Mouse (Mus musculus) heart, embryonic 12.5 days (tissue): ENCODE data around the gene Toe1. TPM values are rescaled to one million over a fixed set of nuclear protein-coding genes. Genes with fewer than 3 reads are reported as not detected.

Experiments used
- ATAC-seq: fragments of 200-750 bp; cut with Nextera tagmentation; 2 replicates; pipeline ENCODE4 v1.8.0; 2017; ENCODE audit warnings: moderate TSS enrichment, moderate library complexity; ENCODE audit not compliant: insufficient number of reproducible peaks, low FRiP score
- H3K27ac ChIP-seq: fragments of 300-500 bp; sonication (generic); 2 replicates; pipeline ENCODE4 v1.5.1; 2016; ENCODE audit warnings: mild to moderate bottlenecking, moderate library complexity; ENCODE audit not compliant: poor library complexity, severe bottlenecking
- H3K27me3 ChIP-seq: fragments of 300-500 bp; sonication (generic); replicated peaks from 2 replicates; pipeline ENCODE4 v1.6.1; 2016; ENCODE audit warnings: mild to moderate bottlenecking, moderate library complexity
- H3K36me3 ChIP-seq: fragments of 300-500 bp; sonication (generic); 2 replicates; pipeline ENCODE4 v1.6.1; 2016; ENCODE audit warnings: mild to moderate bottlenecking, moderate library complexity
- H3K4me1 ChIP-seq: fragments of 300-500 bp; sonication (generic); replicated peaks from 2 replicates; pipeline ENCODE4 v1.6.1; 2016; ENCODE audit warnings: mild to moderate bottlenecking
- H3K4me2 ChIP-seq: fragments of 300-500 bp; sonication (generic); 2 replicates; pipeline ENCODE4 v1.6.1; 2016; ENCODE audit warnings: mild to moderate bottlenecking, moderate library complexity
- H3K4me3 ChIP-seq: fragments of 300-500 bp; sonication (generic); 2 replicates; pipeline ENCODE4 v1.5.1; 2016; ENCODE audit warnings: mild to moderate bottlenecking
- H3K9ac ChIP-seq: fragments of 300-500 bp; sonication (generic); 2 replicates; pipeline ENCODE4 v1.6.1; 2016; ENCODE audit warnings: mild to moderate bottlenecking, moderate library complexity
- H3K9me3 ChIP-seq: fragments of 300-500 bp; sonication (generic); replicated peaks from 2 replicates; pipeline ENCODE4 v1.6.1; 2016; ENCODE audit warnings: mild to moderate bottlenecking, moderate library complexity
- WGBS: fragments of 180-500 bp; shearing (Covaris S2); methylation state at CpG from one replicate; pipeline ENCODE4 v1.1.7; 2016; 5-methylcytosine and 5-hydroxymethylcytosine counted together
- polyA plus RNA-seq: library from polyadenylated mRNA; unstranded; fragments of >200 nt; fragmentation: Nextera tagmentation; extraction: Ambion mirVana; gene quantifications from 2 replicates; pipeline ENCODE4 v1.2.1, GENCODE M21; 2016

The Toe1 gene
- polyA plus RNA-seq, 1 experiment from 2014 or later, result 19.1 TPM

DNA sequence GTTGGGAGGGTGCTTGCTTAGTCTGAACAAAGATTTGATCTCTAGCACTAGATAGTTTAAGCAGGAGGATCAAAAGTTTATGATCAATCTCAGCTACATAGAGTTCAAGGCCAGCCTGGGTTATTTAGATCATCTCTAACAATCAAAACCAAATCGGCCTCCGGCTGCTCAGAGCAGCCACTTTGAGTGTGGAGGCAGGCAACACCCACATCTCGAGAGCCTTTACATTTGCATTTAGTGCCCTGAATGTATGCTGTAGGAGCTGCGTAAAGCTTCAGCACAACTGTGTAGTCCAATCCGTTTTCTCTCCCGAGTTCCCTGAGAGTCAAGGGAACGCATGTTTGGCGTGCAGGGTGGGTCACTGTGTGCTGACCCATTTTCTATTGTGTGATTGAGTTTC is 15.0 kb downstream of the Toe1 start:
- Histone ChIP-seq H3K36me3 (no peaks in the 10 kb centered on the region), H3K4me3 (no peak overlapping the region), H3K4me2 (no peak overlapping the region), H3K27me3 (no peaks in the 10 kb centered on the region), H3K4me1 (peaks cover 10% of the 10 kb centered on the region), H3K27ac (no peak overlapping the region), H3K9me3 (no peaks in the 10 kb centered on the region), H3K9ac (no peak overlapping the region)
- ATAC-seq, result no peak
- 85% methylated on average over 8 of the region's 8 CpGs for WGBS

DNA sequence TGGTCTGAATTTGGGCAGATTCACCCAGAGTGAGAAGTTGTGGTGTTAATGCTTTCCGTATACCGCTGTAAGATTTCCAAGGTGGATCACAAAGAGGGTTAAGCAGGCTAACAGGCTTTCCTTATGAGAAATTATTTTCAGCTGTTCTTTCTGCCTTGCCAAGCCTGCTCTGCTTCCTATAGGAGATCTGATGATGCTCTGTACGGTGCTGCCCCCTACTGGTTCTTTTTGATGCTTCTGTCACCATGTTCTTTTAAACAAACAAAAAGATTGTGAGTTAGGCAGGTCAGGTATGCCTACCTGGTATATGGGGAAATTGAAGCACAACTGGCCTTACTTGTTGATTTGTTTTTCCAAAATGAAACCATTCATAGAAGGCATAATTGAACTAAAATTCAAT is 18.5 kb downstream of the Toe1 start:
- ATAC-seq, result no peak
- Histone ChIP-seq H3K9me3 (no peaks in the 10 kb centered on the region), H3K4me2 (no peak overlapping the region), H3K4me1 (no peaks in the 10 kb centered on the region), H3K27me3 (no peaks in the 10 kb centered on the region), H3K36me3 (no peaks in the 10 kb centered on the region), H3K9ac (no peak overlapping the region), H3K4me3 (no peak overlapping the region), H3K27ac (no peak overlapping the region)
- WGBS, result 9% methylated on average over 3 of the region's 3 CpGs

DNA sequence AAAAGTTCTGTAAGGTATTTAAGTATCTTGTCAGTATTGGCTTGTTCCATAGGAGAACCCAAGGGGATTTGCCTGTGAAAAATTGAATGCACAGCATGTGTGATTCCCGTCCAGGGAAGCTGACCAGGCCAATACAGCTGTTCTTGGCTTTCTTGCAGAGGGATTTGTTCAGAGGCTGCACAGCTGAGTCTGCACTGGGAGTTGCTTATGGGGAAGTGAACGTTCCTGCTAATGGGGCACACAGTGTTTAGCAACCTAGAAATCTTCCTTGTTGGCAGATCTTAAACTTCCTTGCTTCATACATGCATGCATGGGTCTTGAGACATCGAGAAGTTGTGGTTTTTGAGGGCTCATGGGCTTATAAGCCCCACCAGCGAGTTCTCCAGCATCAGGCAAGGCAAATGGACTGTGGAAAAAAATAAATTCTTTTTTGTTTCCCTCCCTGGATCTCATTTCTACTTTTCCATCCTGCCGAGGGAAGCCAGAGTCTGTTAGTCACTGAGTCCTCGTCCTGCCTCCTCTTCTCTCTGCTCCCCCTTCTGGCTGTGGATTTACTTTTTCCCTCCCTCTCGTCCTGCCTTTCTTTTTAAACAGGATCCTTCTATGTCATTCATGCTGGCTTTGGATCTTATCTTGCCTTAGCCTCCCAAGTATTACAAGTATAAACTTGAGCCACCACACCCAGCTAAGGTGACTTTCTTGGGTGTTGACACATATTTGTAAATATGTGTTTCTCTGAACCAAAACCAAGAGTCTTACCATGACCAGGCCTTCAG is 19.3 kb downstream of the Toe1 start:
- H3K27ac ChIP-seq, result no peak overlapping the region
- WGBS, result 40% methylated on average over 7 of the region's 7 CpGs
- ATAC-seq, result no peak

DNA sequence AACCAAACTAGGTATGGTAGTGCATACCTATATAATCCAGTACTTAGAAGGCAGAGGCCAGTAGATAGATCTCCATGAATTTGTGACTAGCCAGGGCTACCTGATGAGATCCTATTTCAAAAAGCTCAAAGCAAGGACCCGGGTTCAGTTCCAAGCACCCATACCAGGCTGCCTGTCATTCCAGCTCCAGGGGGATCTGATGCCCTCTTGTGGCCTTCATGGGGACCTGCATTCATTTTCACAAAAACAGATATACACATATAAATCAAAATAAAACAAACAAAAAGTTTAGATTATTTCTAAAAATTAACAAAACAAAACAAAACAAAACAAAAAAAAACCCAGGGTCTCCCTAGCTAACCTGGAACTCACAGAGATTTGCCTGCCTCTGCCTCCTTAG is 20.9 kb downstream of the Toe1 start:
- Histone ChIP-seq H3K4me1 (no peaks in the 10 kb centered on the region), H3K4me2 (no peak overlapping the region), H3K36me3 (no peaks in the 10 kb centered on the region), H3K9ac (no peak overlapping the region), H3K4me3 (no peak overlapping the region), H3K9me3 (no peaks in the 10 kb centered on the region), H3K27me3 (no peaks in the 10 kb centered on the region), H3K27ac (no peak overlapping the region)
- 89% methylated on average over 1 of the region's 1 CpGs for WGBS
- no peak for ATAC-seq

More for the DNA sequence above, 19.3 kb downstream of the Toe1 start:
- Histone ChIP-seq H3K27me3 (no peaks in the 10 kb centered on the region), H3K4me1 (no peaks in the 10 kb centered on the region), H3K4me2 (no peak overlapping the region), H3K9me3 (no peaks in the 10 kb centered on the region), H3K4me3 (no peak overlapping the region), H3K9ac (no peak overlapping the region), H3K36me3 (no peaks in the 10 kb centered on the region)

GRCm38 (mm10) chr4:116782171-116782570 is 25.3 kb downstream of the Toe1 start:
- no peak overlapping the region for H3K9ac ChIP-seq
- no peak overlapping the region for H3K4me2 ChIP-seq
- ATAC-seq, result no peak
- H3K4me1 ChIP-seq, result no peaks in the 10 kb centered on the region
- H3K9me3 ChIP-seq, result no peaks in the 10 kb centered on the region
- WGBS, result 20% methylated on average over 8 of the region's 8 CpGs
- H3K27ac ChIP-seq, result no peak overlapping the region
- no peaks in the 10 kb centered on the region for H3K36me3 ChIP-seq
- H3K27me3 ChIP-seq, result no peaks in the 10 kb centered on the region; the same call in 1 of the 2 replicates
- no peak overlapping the region for H3K4me3 ChIP-seq

DNA sequence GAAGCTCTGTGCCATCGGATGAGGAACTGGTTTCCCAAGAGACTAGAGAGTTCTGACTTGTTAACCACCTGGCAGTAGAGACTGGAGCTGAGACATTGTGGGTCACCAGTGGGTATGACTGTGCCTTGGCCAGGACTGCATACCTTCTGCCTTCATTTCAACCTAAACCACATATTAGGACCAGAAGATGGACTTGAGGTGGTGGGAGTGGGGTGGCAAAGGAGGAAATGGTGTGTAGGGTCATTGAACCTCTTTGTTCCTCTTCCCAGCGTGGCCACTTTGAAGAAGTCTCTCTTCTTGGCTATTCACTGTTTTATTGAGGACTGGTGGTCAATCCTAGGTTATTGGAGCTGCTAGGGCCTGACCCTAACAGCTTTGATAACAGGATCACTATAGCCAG is 26.1 kb downstream of the Toe1 start:
- no peaks in the 10 kb centered on the region; the same call in 1 of the 2 replicates for H3K27me3 ChIP-seq
- H3K4me2 ChIP-seq, result no peak overlapping the region
- H3K4me3 ChIP-seq, result no peak overlapping the region
- H3K4me1 ChIP-seq, result no peaks in the 10 kb centered on the region
- H3K36me3 ChIP-seq, result no peaks in the 10 kb centered on the region
- no peak overlapping the region for H3K27ac ChIP-seq
- WGBS, result 46% methylated on average over 2 of the region's 2 CpGs
- no peak for ATAC-seq
- no peak overlapping the region for H3K9ac ChIP-seq
- no peaks in the 10 kb centered on the region for H3K9me3 ChIP-seq

DNA sequence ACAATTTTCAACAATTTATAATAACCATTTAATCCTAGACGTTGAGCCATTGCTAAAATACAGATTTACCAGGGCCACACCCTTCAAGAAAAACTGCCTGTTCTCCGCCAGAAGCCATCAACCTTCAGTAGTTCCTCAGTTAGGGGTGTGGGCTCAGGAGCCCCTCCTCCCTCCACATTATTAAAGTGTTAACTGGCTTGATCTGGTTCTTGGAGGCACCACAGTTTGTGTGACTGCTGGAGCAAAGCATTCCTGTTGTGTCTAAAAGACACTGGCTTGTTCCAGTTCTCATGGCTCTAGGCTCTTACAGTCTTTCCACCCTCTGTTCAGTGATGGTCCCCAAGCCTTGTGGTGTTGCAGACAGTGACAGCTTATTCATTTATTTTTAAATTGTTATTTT is 26.9 kb downstream of the Toe1 start:
- no peaks in the 10 kb centered on the region for H3K9me3 ChIP-seq
- no peaks in the 10 kb centered on the region; the same call in 1 of the 2 replicates for H3K27me3 ChIP-seq
- no peak overlapping the region for H3K4me3 ChIP-seq
- H3K9ac ChIP-seq, result no peak overlapping the region
- H3K27ac ChIP-seq, result no peak overlapping the region
- no peak for ATAC-seq
- no peaks in the 10 kb centered on the region for H3K4me1 ChIP-seq
- WGBS, result 74% methylated on average over 2 of the region's 2 CpGs
- H3K4me2 ChIP-seq, result no peak overlapping the region
- no peaks in the 10 kb centered on the region for H3K36me3 ChIP-seq

GRCm38 (mm10) chr4:116777079-116777478 is 30.4 kb downstream of the Toe1 start:
- H3K9ac ChIP-seq, result no peak overlapping the region
- H3K27ac ChIP-seq, result no peak overlapping the region
- H3K36me3 ChIP-seq, result no peaks in the 10 kb centered on the region
- no peaks in the 10 kb centered on the region for H3K4me1 ChIP-seq
- no peak overlapping the region for H3K4me3 ChIP-seq
- WGBS, result 79% methylated on average over 3 of the region's 3 CpGs
- H3K27me3 ChIP-seq, result no peaks in the 10 kb centered on the region; the same call in 1 of the 2 replicates
- no peak overlapping the region for H3K4me2 ChIP-seq
- no peaks in the 10 kb centered on the region for H3K9me3 ChIP-seq
- no peak for ATAC-seq

DNA sequence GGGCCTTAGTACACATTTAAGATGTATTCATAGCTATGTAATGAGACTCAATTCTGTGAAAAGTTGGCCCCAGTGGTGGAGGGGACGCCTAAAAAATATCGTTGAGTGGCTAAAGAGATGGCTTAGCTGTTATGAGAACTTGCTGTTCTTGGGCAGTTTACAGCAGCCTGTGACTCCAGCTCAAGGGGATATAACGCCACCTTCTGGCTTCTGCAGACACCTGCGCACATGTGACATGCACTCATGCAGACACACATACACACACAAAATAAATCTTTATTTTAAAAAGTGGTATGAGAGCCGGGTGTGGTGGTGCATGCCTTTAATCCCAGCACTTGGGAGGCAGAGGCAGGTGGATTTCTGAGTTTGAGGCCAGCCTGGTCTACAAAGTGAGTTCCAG is 31.0 kb downstream of the Toe1 start:
- H3K4me2 ChIP-seq, result no peak overlapping the region
- no peak for ATAC-seq
- no peaks in the 10 kb centered on the region for H3K4me1 ChIP-seq
- no peak overlapping the region for H3K9ac ChIP-seq
- no peaks in the 10 kb centered on the region for H3K36me3 ChIP-seq
- H3K9me3 ChIP-seq, result no peaks in the 10 kb centered on the region
- H3K27me3 ChIP-seq, result no peaks in the 10 kb centered on the region; the same call in 1 of the 2 replicates
- H3K4me3 ChIP-seq, result no peak overlapping the region
- 85% methylated on average over 5 of the region's 5 CpGs for WGBS
- no peak overlapping the region for H3K27ac ChIP-seq

DNA sequence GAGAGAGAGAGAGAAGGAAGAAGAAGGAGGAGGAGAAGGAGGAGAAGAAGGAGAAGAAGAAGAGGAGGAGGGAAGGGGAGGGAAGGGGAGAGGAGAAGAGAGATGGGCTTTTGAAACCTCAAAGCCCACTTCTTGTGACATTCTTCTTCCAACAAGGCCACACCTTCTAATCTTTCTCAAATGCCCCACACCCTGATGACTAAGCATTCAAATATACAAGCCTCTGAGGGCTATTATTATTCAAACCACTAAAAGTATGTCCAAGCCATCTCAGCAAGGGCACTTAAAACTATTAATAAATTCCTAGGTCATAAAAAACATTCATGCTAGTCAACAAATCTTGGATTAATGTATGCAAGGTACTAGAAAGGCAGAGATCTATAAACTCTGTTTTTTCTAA is 38.4 kb downstream of the Toe1 start:
- Histone ChIP-seq H3K9me3 (no peaks in the 10 kb centered on the region), H3K27ac (no peak overlapping the region), H3K36me3 (no peaks in the 10 kb centered on the region), H3K9ac (no peak overlapping the region), H3K4me1 (no peaks in the 10 kb centered on the region), H3K4me3 (no peak overlapping the region), H3K4me2 (no peak overlapping the region), H3K27me3 (no peaks in the 10 kb centered on the region)
- no peak for ATAC-seq

DNA sequence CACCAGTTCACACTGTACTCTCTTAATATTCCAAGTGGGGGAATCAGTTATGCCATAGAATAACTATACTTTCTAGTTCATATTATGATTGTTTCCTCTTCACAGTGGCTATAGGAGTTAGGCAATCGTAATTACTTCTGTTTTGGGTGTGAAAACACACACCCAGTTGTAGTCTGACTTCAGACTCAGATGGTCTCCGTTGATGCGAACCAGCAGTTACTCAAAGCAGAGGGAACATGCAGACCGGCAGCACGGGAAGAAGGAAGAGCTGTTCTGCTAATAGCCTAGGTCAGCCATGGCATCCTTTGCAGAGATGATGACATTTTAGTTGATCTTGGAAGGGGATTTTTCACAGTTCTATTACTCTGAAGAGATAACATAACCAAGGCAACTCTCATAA is 38.9 kb downstream of the Toe1 start:
- no peak overlapping the region for H3K4me3 ChIP-seq
- 73% methylated on average over 5 of the region's 5 CpGs for WGBS
- no peaks in the 10 kb centered on the region for H3K4me1 ChIP-seq
- no peak overlapping the region for H3K27ac ChIP-seq
- ATAC-seq, result no peak
- H3K4me2 ChIP-seq, result no peak overlapping the region
- no peaks in the 10 kb centered on the region for H3K36me3 ChIP-seq
- no peaks in the 10 kb centered on the region for H3K27me3 ChIP-seq
- no peaks in the 10 kb centered on the region for H3K9me3 ChIP-seq
- H3K9ac ChIP-seq, result no peak overlapping the region

DNA sequence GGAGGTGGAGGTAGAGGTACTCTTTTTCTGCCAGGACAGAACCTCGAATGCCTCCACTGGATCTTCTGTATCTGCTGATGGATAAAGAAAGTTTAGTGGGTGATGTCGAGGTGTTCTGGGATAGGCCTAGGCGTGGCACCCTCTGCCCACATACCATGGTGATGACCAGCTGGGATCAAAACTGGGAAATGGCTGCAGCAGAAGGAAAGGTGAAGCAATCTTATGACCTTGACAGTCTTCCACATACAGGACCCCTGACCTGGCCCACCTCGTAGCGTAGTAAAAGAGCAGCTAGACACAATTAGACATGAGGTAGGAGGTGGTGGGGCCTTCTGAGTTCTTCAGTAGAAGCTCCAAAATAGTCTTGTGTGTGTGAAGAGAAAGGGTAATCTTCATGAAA is 43.4 kb downstream of the Toe1 start:
- 75% methylated on average over 5 of the region's 5 CpGs for WGBS
- Histone ChIP-seq H3K27ac (no peak overlapping the region), H3K4me3 (no peak overlapping the region), H3K4me1 (no peaks in the 10 kb centered on the region), H3K36me3 (no peaks in the 10 kb centered on the region), H3K27me3 (no peaks in the 10 kb centered on the region), H3K9me3 (no peaks in the 10 kb centered on the region), H3K9ac (no peak overlapping the region), H3K4me2 (no peak overlapping the region)
- no peak for ATAC-seq
